Mouse (Mus musculus): ENCODE measurements around the gene Lgmn. TPM values are rescaled to one million over a fixed set of nuclear protein-coding genes. Genes with fewer than 3 reads are reported as not detected.

Gene Lgmn
- polyA plus RNA-seq, 1 experiment from 2014 or later = 84.4 TPM

DNA sequence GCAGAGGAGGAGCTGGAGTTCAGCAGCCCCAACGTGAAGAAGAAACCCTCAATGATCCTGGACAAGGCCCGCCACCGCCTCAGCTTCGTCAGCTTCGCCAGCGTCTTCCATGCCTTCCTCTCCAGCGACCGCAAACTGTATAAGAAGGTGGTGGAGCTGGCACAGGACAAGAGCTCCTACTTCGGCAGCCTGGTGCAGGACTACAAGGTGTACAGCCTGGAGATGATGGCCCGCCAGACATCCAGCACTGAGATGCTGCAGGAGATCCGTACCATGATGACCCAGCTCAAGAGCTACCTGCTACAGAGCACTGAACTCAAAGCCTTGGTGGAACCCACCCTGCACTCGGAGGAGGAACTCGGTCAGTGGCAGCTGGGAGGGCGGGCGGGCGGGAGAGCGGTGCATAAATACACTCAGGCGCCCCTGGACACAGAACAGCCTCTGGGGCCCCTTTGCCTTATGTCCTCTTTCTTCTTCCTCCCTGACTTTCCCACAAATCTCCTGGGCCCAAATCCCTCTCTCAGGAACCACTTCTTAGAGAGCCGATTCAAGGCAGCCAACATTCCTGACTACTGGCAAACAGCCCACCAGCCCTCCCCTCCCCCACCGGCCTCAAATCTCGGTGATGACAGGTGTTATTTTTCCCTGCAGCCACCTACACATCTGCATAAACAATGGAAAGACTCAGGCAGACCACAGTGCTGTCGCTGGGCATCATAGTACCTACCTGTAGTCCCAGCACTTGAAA is 70.0 kb downstream of the Lgmn start:
- Histone ChIP-seq H3K36me3 (peaks cover 36% of the 10 kb centered on the region), H3K4me1 (peaks cover 23% of the 10 kb centered on the region), H3K27ac (peak overlapping the region; percentile 62; the same call in 1 of the 2 replicates), H3K27me3 (ENCODE audit: insufficient read depth, poor library complexity, severe bottlenecking) (no peaks in the 10 kb centered on the region), H3K4me3 (no peak overlapping the region), H3K9me3 (no peaks in the 10 kb centered on the region)
- DNase-seq (ENCODE audit: low spot score) = no peak
- WGBS = 73% methylated on average over 22 of the region's 22 CpGs

- Histone ChIP-seq H3K9me3 (no peaks in the 10 kb centered on the region), H3K36me3 (peaks cover 28% of the 10 kb centered on the region), H3K27ac (0 out of 2 replicates have a peak overlapping the region, but pooled peaks have one; percentile 62), H3K4me1 (peaks cover 23% of the 10 kb centered on the region), H3K27me3 (ENCODE audit: insufficient read depth, poor library complexity, severe bottlenecking) (no peaks in the 10 kb centered on the region), H3K4me3 (no peak overlapping the region)
- 79% methylated on average over 14 of the region's 14 CpGs for WGBS
- DNase-seq (ENCODE audit: low spot score) = no peak
Measured at GRCm38 (mm10) chr12:102368556-102368955, 71.1 kb downstream of the Lgmn start.

GRCm38 (mm10) chr12:102368066-102368465 is 71.5 kb downstream of the Lgmn start:
- 0 out of 2 replicates have a peak overlapping the region, but pooled peaks have one; percentile 62 for H3K27ac ChIP-seq
- H3K4me1 ChIP-seq = peaks cover 23% of the 10 kb centered on the region
- H3K36me3 ChIP-seq = peaks cover 27% of the 10 kb centered on the region
- H3K9me3 ChIP-seq = no peaks in the 10 kb centered on the region
- H3K4me3 ChIP-seq = no peak overlapping the region
- no peak for DNase-seq (ENCODE audit: low spot score)
- no peaks in the 10 kb centered on the region for H3K27me3 ChIP-seq (ENCODE audit: insufficient read depth, poor library complexity, severe bottlenecking)
- WGBS = 74% methylated on average over 7 of the region's 7 CpGs

DNA sequence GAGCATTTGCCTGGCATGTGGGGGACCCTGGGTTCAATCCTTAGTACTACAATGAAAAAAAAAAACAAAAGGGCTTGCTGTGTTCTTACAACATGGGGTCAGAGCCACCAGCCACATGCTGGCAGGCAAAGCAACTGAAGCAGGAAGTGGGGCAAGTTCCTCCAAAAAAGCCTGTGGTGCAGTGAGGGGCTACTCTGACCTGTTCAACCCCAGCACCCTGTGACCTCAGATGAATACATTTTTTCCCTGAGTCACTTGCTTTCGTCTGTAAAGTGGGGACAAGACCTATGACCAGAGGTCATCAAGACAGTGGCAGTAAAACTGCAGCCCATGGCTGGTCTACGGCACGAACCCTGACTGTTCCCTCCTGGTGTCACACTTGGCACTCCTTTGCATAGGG is 72.5 kb downstream of the Lgmn start:
- DNase-seq (ENCODE audit: low spot score) = no peak
- H3K4me3 ChIP-seq = no peak overlapping the region
- H3K9me3 ChIP-seq = no peaks in the 10 kb centered on the region
- H3K4me1 ChIP-seq = peaks cover 23% of the 10 kb centered on the region
- peaks cover 30% of the 10 kb centered on the region for H3K36me3 ChIP-seq
- 80% methylated on average over 3 of the region's 3 CpGs for WGBS
- no peak overlapping the region for H3K27ac ChIP-seq
- H3K27me3 ChIP-seq (ENCODE audit: insufficient read depth, poor library complexity, severe bottlenecking) = no peaks in the 10 kb centered on the region

GRCm38 (mm10) chr12:102366126-102366816 is 73.3 kb downstream of the Lgmn start:
- Histone ChIP-seq H3K4me1 (peaks cover 23% of the 10 kb centered on the region), H3K4me3 (no peak overlapping the region), H3K36me3 (peaks cover 30% of the 10 kb centered on the region), H3K27me3 (ENCODE audit: insufficient read depth, poor library complexity, severe bottlenecking) (no peaks in the 10 kb centered on the region), H3K9me3 (no peaks in the 10 kb centered on the region), H3K27ac (no peak overlapping the region)
- 87% methylated on average over 9 of the region's 9 CpGs for WGBS
- DNase-seq (ENCODE audit: low spot score) = no peak

- no peak for DNase-seq (ENCODE audit: low spot score)
- 90% methylated on average over 7 of the region's 7 CpGs for WGBS
- no peaks in the 10 kb centered on the region for H3K9me3 ChIP-seq
Measured at GRCm38 (mm10) chr12:102365016-102365415, 74.6 kb downstream of the Lgmn start.

DNA sequence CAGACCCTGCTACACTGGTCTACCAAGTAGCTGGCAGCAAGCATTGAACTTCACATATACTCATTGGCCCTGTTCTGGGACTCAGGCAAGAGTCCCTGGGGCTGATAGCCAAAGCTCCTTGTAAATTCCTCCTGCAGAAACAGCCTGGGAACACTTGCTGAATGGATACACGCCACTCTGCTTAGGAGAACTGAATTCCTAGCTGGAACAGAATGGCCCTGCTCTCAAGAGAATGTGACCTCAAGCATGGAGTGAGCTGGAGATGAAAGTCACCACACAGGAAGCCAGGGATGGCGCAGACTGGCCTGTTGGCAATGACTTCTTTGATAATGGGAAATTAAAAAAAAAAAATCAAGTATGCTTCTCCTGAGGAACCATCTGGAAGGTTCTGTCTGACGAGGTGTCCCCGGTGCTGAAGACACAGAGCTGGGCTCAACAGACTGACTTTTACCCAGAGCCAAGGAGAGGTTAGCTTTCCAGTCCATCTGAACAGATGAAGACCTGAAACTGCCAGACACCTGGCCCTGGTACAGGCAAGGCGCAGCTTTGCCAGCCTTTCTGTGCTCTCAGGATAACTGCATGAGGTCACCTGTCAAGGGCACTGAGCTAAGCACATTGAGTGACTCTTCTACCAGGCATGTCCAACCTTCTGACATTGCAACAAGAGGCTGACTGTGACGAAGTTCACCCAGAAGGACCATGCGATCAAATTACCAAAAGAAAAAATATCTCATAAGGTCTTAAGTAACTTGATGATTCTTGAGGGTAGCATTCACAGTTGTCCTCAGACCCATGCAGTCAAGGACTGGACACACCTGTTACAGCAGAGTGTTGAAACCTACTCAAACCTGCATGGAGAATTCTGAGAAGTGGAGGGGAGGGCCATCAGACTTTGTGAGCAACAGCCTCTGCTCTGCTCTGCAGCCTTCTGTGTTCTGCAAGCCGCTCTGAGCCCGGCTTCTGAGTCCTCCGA is 78.1 kb downstream of the Lgmn start:
- Histone ChIP-seq H3K9me3 (no peaks in the 10 kb centered on the region), H3K27me3 (ENCODE audit: insufficient read depth, poor library complexity, severe bottlenecking) (no peaks in the 10 kb centered on the region), H3K4me1 (no peaks in the 10 kb centered on the region), H3K4me3 (no peak overlapping the region), H3K27ac (no peak overlapping the region), H3K36me3 (peaks cover 42% of the 10 kb centered on the region)
- WGBS = 85% methylated on average over 10 of the region's 10 CpGs
- no peak for DNase-seq (ENCODE audit: low spot score)

More at GRCm38 (mm10) chr12:102365016-102365415, 74.6 kb downstream of the Lgmn start:
- Histone ChIP-seq H3K4me1 (peaks cover 22% of the 10 kb centered on the region), H3K27me3 (ENCODE audit: insufficient read depth, poor library complexity, severe bottlenecking) (no peaks in the 10 kb centered on the region), H3K27ac (no peak overlapping the region), H3K36me3 (peaks cover 39% of the 10 kb centered on the region), H3K4me3 (no peak overlapping the region)

DNA sequence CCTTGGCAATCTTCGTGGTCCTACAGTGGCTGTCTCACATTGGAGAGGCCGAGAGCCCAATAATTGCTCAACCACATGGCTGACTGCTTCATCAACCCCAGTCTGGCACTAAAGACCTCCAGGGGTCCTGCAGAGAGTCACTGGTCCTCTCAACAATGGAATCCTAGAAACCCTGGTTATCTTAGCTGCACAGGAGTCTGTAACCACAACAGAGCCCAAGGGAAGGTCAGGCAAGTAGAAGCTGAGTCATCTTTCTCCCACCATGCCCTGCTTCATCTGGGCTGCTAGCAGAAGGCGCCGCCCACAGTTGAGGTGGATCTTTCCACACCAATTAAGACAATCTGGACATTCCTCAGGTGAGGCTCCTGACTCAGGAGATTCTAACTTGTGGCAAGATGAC is 80.2 kb downstream of the Lgmn start:
- H3K27ac ChIP-seq = no peak overlapping the region

DNA sequence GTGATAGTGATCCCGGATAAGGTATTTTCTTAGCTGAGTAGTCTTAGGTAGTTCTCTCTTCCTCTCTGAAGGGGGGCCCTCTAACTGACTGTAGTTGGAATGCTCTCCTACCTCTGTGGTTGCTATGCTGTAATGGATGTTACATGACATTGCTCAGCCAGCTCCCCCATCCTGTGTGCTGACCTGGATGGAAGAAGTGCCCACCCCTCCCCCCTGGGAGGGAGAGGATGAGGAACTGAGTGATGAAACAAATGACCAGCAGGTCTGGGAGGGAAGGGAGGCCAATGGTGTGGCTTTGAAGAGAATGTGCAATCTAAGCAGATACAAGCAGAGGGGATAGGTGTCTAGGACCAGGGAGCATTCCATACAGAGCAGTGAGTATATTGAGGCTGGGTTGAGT is 82.8 kb downstream of the Lgmn start:
- DNase-seq (ENCODE audit: low spot score) = no peak
- 82% methylated on average over 1 of the region's 1 CpGs for WGBS

More for the DNA sequence above, 80.2 kb downstream of the Lgmn start:
- Histone ChIP-seq H3K27me3 (ENCODE audit: insufficient read depth, poor library complexity, severe bottlenecking) (no peaks in the 10 kb centered on the region), H3K4me3 (no peak overlapping the region), H3K36me3 (peaks cover 42% of the 10 kb centered on the region), H3K9me3 (no peaks in the 10 kb centered on the region), H3K4me1 (no peaks in the 10 kb centered on the region)
- no peak for DNase-seq (ENCODE audit: low spot score)
- 80% methylated on average over 4 of the region's 4 CpGs for WGBS

DNA sequence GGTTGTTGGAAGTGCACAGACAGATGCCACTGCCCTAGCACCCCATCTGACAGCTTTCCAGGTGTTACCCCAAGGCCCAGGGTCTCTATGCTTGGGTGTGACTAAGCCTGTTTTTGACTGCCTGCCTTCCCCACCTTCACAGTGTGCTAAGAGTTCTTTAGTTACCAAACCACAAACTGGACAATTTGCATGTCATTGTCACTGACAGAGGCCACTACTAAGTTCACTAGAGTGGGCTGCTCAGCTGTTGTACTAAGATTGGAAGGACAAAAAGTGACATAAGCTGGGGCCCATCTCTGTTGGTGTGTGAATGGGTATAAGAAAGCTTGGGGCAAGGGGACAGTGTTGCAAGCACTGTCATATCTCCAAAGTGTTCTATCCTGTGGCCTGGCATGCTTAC is 83.8 kb downstream of the Lgmn start:
- Histone ChIP-seq H3K36me3 (peaks cover 34% of the 10 kb centered on the region), H3K27me3 (ENCODE audit: insufficient read depth, poor library complexity, severe bottlenecking) (no peaks in the 10 kb centered on the region), H3K4me1 (no peaks in the 10 kb centered on the region), H3K27ac (no peak overlapping the region), H3K4me3 (no peak overlapping the region), H3K9me3 (no peaks in the 10 kb centered on the region)
- DNase-seq (ENCODE audit: low spot score) = no peak

More for the DNA sequence above, 82.8 kb downstream of the Lgmn start:
- Histone ChIP-seq H3K36me3 (peaks cover 41% of the 10 kb centered on the region), H3K4me3 (no peak overlapping the region), H3K27me3 (ENCODE audit: insufficient read depth, poor library complexity, severe bottlenecking) (no peaks in the 10 kb centered on the region), H3K4me1 (no peaks in the 10 kb centered on the region), H3K27ac (no peak overlapping the region), H3K9me3 (no peaks in the 10 kb centered on the region)

- no peaks in the 10 kb centered on the region for H3K4me1 ChIP-seq
- 80% methylated on average over 10 of the region's 10 CpGs for WGBS
- no peak for DNase-seq (ENCODE audit: low spot score)
- H3K27me3 ChIP-seq (ENCODE audit: insufficient read depth, poor library complexity, severe bottlenecking) = no peaks in the 10 kb centered on the region
- peaks cover 22% of the 10 kb centered on the region for H3K36me3 ChIP-seq
- H3K9me3 ChIP-seq = no peaks in the 10 kb centered on the region
- no peak overlapping the region for H3K4me3 ChIP-seq
- no peak overlapping the region for H3K27ac ChIP-seq
Measured at GRCm38 (mm10) chr12:102354126-102354984, 85.3 kb downstream of the Lgmn start.

GRCm38 (mm10) chr12:102350997-102351396 is 88.6 kb downstream of the Lgmn start:
- Histone ChIP-seq H3K36me3 (peaks cover 11% of the 10 kb centered on the region), H3K4me1 (no peaks in the 10 kb centered on the region), H3K4me3 (no peak overlapping the region), H3K9me3 (no peaks in the 10 kb centered on the region), H3K27me3 (ENCODE audit: insufficient read depth, poor library complexity, severe bottlenecking) (no peaks in the 10 kb centered on the region), H3K27ac (no peak overlapping the region)
- DNase-seq (ENCODE audit: low spot score) = no peak
- 100% methylated on average over 1 of the region's 1 CpGs for WGBS
